Mouse (Mus musculus): ENCODE results near the gene Epn2. TPM values are rescaled to one million over a fixed set of nuclear protein-coding genes. Genes with fewer than 3 reads are reported as not detected.

The Epn2 gene
- polyA plus RNA-seq, 1 experiment from 2014 or later = 15.6 TPM

DNA sequence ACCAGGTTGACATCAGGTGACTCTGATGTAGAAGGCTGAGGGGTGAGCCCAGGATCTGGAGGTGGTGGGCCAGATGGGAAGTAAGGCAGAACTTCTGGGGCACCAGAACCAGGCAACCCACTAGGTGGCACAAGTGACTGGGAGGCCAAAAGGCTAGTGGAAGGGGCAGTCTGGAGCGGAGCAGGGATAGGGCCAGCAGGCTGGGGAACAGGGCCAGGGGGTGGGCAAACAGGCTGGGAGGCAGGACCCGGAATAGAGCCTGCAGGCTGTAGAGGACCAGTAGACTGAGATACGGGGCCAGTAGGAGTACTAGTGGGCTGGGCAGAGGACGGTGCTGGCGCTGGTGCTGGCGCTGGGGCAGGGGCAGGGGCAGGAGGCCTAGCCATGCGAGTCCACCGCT is 89.6 kb downstream of the Epn2 start:
- H3K27me3 ChIP-seq (replicated peaks; ENCODE audit: control insufficient read depth, insufficient read depth, low read length) = no peaks in the 10 kb centered on the region
- no peak overlapping the region for H3K9ac ChIP-seq (ENCODE audit: low read depth, low read length)
- no peak overlapping the region for H3K4me2 ChIP-seq (ENCODE audit: low read depth, low read length)
- no peak overlapping the region for H3K4me3 ChIP-seq (ENCODE audit: low read length)
- peaks cover 18% of the 10 kb centered on the region for H3K36me3 ChIP-seq (ENCODE audit: control insufficient read depth, insufficient read depth, low read length)
- peaks cover 19% of the 10 kb centered on the region for H3K4me1 ChIP-seq (ENCODE audit: control insufficient read depth, insufficient read depth, low read length)
- 89% methylated on average over 8 of the region's 8 CpGs for WGBS
- no peak for ATAC-seq
- no peaks in the 10 kb centered on the region for H3K9me3 ChIP-seq (ENCODE audit: control insufficient read depth, low read length)
- H3K27ac ChIP-seq (ENCODE audit: low read length) = no peak overlapping the region

DNA sequence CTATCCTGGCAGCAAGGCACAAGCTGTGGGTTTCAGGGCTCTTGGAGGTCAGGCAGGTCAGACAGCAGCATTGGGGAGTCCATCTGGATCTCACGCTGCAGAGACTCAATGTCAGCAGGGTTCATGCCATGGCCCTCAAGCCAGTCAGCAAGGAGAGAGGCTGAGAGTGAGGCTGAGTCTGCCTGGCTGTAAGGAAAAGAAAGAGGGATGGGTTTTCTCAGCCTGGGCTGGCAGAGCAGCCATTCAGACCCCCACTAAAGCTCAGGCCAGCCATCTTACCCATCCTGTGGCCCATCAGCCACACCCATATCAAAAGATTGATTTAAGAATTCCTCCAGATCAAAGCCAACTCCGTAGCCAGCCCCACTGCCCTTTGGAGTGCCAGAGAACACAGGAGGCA is 90.4 kb downstream of the Epn2 start:
- Histone ChIP-seq H3K9ac (ENCODE audit: low read depth, low read length) (no peak overlapping the region), H3K4me2 (ENCODE audit: low read depth, low read length) (no peak overlapping the region), H3K4me3 (ENCODE audit: low read length) (no peak overlapping the region), H3K4me1 (ENCODE audit: control insufficient read depth, insufficient read depth, low read length) (peaks cover 27% of the 10 kb centered on the region), H3K27me3 (replicated peaks; ENCODE audit: control insufficient read depth, insufficient read depth, low read length) (no peaks in the 10 kb centered on the region), H3K36me3 (ENCODE audit: control insufficient read depth, insufficient read depth, low read length) (peaks cover 18% of the 10 kb centered on the region), H3K27ac (ENCODE audit: low read length) (no peak overlapping the region), H3K9me3 (ENCODE audit: control insufficient read depth, low read length) (no peaks in the 10 kb centered on the region)
- WGBS = 87% methylated on average over 2 of the region's 2 CpGs
- ATAC-seq = no peak

GRCm38 (mm10) chr11:61487936-61488335 is 91.6 kb downstream of the Epn2 start:
- no peak for ATAC-seq
- H3K4me1 ChIP-seq (ENCODE audit: control insufficient read depth, insufficient read depth, low read length) = peaks cover 24% of the 10 kb centered on the region
- H3K9ac ChIP-seq (ENCODE audit: low read depth, low read length) = no peak overlapping the region
- H3K27me3 ChIP-seq (replicated peaks; ENCODE audit: control insufficient read depth, insufficient read depth, low read length) = no peaks in the 10 kb centered on the region
- H3K4me2 ChIP-seq (ENCODE audit: low read depth, low read length) = no peak overlapping the region
- peaks cover 18% of the 10 kb centered on the region for H3K36me3 ChIP-seq (ENCODE audit: control insufficient read depth, insufficient read depth, low read length)
- WGBS = 86% methylated on average over 7 of the region's 7 CpGs
- H3K27ac ChIP-seq (ENCODE audit: low read length) = no peak overlapping the region
- H3K4me3 ChIP-seq (ENCODE audit: low read length) = no peak overlapping the region
- H3K9me3 ChIP-seq (ENCODE audit: control insufficient read depth, low read length) = no peaks in the 10 kb centered on the region

DNA sequence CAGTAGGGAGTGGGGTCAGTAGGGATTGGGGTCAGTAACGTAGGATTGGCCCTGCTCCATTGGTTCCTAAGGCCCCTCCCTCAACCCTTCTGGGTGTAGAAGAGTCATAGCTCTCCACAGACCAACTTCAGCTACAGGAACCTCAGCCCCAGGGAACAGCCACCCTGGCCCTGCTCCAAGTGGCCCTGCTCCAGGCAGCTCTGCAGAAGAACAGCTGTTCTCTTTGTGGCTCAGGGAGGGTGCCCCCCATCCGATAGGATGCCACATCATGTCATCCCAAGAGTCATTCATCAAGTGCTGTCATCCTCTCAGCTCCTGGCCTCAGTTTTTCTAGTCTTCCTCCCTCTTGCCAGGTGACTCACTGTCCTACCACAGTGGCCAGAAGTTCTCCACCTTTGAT is 92.1 kb downstream of the Epn2 start:
- H3K4me2 ChIP-seq (ENCODE audit: low read depth, low read length) = peak overlapping the region; percentile 55; the same call in 1 of the 2 replicates
- H3K27ac ChIP-seq (ENCODE audit: low read length) = no peak overlapping the region
- no peaks in the 10 kb centered on the region for H3K27me3 ChIP-seq (replicated peaks; ENCODE audit: control insufficient read depth, insufficient read depth, low read length)
- no peak; the same call in 1 of the 2 replicates for ATAC-seq
- H3K9ac ChIP-seq (ENCODE audit: low read depth, low read length) = no peak overlapping the region
- peak overlapping the region; percentile 47; the same call in 1 of the 2 replicates for H3K4me3 ChIP-seq (ENCODE audit: low read length)
- no peaks in the 10 kb centered on the region for H3K9me3 ChIP-seq (ENCODE audit: control insufficient read depth, low read length)
- H3K36me3 ChIP-seq (ENCODE audit: control insufficient read depth, insufficient read depth, low read length) = peaks cover 18% of the 10 kb centered on the region
- peaks cover 20% of the 10 kb centered on the region for H3K4me1 ChIP-seq (ENCODE audit: control insufficient read depth, insufficient read depth, low read length)
- WGBS = 31% methylated on average over 2 of the region's 2 CpGs

- Histone ChIP-seq H3K27me3 (replicated peaks; ENCODE audit: control insufficient read depth, insufficient read depth, low read length) (no peaks in the 10 kb centered on the region), H3K4me2 (ENCODE audit: low read depth, low read length) (peak overlapping the region; percentile 55), H3K9me3 (ENCODE audit: control insufficient read depth, low read length) (no peaks in the 10 kb centered on the region), H3K4me1 (ENCODE audit: control insufficient read depth, insufficient read depth, low read length) (peaks cover 23% of the 10 kb centered on the region), H3K4me3 (ENCODE audit: low read length) (peak overlapping the region; percentile 47), H3K36me3 (ENCODE audit: control insufficient read depth, insufficient read depth, low read length) (peaks cover 14% of the 10 kb centered on the region), H3K9ac (ENCODE audit: low read depth, low read length) (peak overlapping the region; percentile 72), H3K27ac (ENCODE audit: low read length) (peak overlapping the region; percentile 97)
- no peak for ATAC-seq
- WGBS = 78% methylated on average over 14 of the region's 14 CpGs
Observed at GRCm38 (mm10) chr11:61486458-61487219, 92.8 kb downstream of the Epn2 start.

DNA sequence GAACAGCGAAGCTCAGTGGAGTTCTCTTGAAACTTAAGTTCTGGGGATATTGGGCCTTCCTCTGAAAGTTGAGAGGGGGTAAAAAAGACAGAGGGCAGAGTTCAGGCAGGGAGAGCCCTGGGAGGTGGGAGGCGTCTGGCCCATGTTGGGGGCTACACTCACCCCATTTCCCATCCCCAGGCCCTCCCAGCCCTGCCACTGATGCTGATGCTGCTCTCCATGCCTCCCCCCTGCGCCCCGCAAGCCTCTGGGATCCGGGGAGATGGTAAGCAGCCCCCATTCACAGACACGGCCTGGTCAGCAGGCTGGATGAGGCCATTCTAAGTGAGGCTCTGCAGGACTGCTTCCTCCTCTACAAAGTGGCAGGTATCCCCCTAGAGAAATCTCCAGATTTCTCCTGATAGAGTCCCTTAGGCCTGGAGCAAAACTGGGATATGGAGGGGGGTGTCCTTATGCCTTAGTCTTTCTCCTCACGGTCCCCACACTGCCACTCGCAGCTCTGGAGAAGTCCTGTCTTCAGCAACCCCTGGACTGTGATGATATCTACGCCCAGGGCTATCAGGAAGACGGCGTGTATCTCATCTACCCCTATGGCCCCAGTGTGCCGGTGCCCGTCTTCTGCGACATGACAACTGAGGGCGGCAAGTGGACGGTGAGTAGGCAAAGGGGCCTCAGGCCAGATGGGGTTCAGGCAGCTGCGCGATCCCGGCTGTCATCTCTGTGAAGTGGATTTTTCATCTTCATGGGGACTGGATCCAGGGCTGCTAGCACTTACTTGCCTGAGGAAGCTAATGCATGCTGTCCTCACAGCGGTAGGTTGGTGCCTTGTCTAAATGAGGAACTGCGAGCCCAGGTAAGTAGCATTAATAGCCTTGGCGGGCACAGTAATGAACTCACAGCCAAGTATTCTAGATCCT is 93.7 kb downstream of the Epn2 start:
- Histone ChIP-seq H3K9ac (ENCODE audit: low read depth, low read length) (peak overlapping the region; percentile 72), H3K27me3 (replicated peaks; ENCODE audit: control insufficient read depth, insufficient read depth, low read length) (no peaks in the 10 kb centered on the region), H3K27ac (ENCODE audit: low read length) (peak overlapping the region; percentile 97), H3K9me3 (ENCODE audit: control insufficient read depth, low read length) (no peaks in the 10 kb centered on the region), H3K4me3 (ENCODE audit: low read length) (peak overlapping the region; percentile 47), H3K4me2 (ENCODE audit: low read depth, low read length) (peak overlapping the region; percentile 55), H3K4me1 (ENCODE audit: control insufficient read depth, insufficient read depth, low read length) (peaks cover 25% of the 10 kb centered on the region), H3K36me3 (ENCODE audit: control insufficient read depth, insufficient read depth, low read length) (peaks cover 8% of the 10 kb centered on the region; the same call in 1 of the 2 replicates)
- ATAC-seq = no peak
- WGBS = 48% methylated on average over 22 of the region's 22 CpGs

DNA sequence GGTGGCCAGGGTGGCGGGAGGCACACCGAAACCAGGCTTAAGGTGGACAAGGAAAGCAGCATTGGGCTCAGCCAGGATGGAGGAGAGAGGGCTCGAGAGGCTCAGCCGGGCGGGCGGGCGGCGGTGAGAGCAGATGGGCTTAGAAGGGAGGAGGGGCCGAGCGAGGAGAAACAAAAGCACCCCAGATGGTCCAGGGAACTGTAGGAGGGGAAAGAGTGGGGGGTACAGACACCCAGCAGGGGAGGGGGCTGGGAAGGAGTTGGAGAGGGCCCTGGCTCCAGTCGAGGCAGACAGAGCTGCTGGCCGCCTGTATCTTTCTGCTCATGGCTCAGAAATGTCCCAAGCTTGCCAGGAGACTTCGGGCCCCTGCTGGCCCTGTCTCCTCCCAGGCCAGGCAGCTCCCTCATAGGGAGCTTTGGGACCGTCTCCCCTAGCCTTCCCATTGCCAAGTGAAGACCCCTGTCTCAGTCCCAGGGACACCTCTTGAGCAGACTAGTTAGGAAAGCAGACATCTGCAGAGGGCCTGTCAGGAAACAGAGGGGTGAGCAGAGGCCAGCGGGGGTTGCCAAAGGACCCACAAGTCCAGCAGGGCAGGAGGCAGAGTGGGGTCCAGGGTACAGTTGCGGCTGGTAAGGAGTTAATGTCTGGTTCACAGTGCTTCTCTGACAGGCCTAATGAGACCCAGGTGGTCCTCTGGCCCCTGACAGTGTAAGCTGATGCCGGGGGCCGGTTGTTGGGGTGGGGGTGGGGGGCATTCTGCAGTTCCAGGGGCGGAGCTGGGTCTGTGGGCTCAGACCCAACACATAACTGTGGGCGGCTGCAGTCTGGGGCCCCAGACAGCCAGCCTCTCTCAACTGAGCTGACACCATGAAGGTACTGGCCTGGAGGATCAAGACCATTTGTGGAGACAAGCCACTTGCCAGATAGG is 94.6 kb downstream of the Epn2 start, which contains the start of gene Mfap4:
Gene Mfap4 (plus strand): TSS at position 819 of the 928 bp plus-strand sequence.
- Histone ChIP-seq H3K9ac (ENCODE audit: low read depth, low read length) (peak within 1 kb of the TSS; percentile 72), H3K27me3 (replicated peaks; ENCODE audit: control insufficient read depth, insufficient read depth, low read length) (no peaks in the 10 kb centered on the region), H3K27ac (ENCODE audit: low read length) (peak within 1 kb of the TSS; percentile 97), H3K4me1 (ENCODE audit: control insufficient read depth, insufficient read depth, low read length) (peaks cover 25% of the 10 kb centered on the region), H3K36me3 (ENCODE audit: control insufficient read depth, insufficient read depth, low read length) (0 out of 2 replicates have a peak, but pooled peaks cover 3% of the 10 kb centered on the region), H3K9me3 (ENCODE audit: control insufficient read depth, low read length) (no peaks in the 10 kb centered on the region), H3K4me3 (ENCODE audit: low read length) (peak within 1 kb of the TSS; percentile 47), H3K4me2 (ENCODE audit: low read depth, low read length) (peak within 1 kb of the TSS; percentile 55)
- WGBS = 24% methylated on average over 20 of the region's 20 CpGs
- ATAC-seq = peak; percentile 88

DNA sequence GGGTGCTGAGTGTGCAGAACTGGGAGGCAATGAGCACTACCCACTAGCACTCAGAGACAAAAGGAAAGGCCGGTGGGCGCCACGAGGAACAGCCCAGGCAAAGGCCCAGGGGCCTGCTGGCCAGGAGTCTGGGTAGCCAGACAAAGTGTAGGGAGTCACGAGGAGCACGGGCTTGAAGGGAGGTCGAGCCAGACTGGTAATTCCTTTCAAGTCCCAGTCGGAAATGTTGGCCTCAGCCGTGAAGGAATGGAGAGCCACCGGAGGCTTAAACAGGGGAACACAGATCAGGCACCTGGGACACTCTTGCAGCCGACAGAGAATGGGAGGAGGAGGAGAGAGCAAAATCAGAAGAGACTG is 95.3 kb downstream of the Epn2 start:
- Histone ChIP-seq H3K4me2 (ENCODE audit: low read depth, low read length) (peak overlapping the region; percentile 14; the same call in 1 of the 2 replicates), H3K36me3 (ENCODE audit: control insufficient read depth, insufficient read depth, low read length) (0 out of 2 replicates have a peak, but pooled peaks cover 3% of the 10 kb centered on the region), H3K27ac (ENCODE audit: low read length) (peak overlapping the region; percentile 97), H3K4me1 (ENCODE audit: control insufficient read depth, insufficient read depth, low read length) (peaks cover 25% of the 10 kb centered on the region), H3K9ac (ENCODE audit: low read depth, low read length) (peak overlapping the region; percentile 64), H3K4me3 (ENCODE audit: low read length) (no peak overlapping the region), H3K27me3 (replicated peaks; ENCODE audit: control insufficient read depth, insufficient read depth, low read length) (no peaks in the 10 kb centered on the region), H3K9me3 (ENCODE audit: control insufficient read depth, low read length) (no peaks in the 10 kb centered on the region)
- ATAC-seq = no peak
- WGBS = 31% methylated on average over 10 of the region's 10 CpGs
